Mouse (Mus musculus) midbrain, embryonic 11.5 days (tissue): ENCODE measurements at regions not wholly inside any gene's neighbourhood (a gene's known extent, or its start where the extent isn't known, plus 50 kb on each side); places are given as distances from the start of the nearest gene placed in this dataset.

Experiments
- ATAC-seq: fragments of 200-750 bp; cut with Nextera tagmentation; 2 replicates; pipeline ENCODE4 v1.8.0; 2017; ENCODE audit warnings: moderate TSS enrichment, moderate library complexity; ENCODE audit not compliant: low FRiP score
- DNase-seq: peaks from one replicate; pipeline ENCODE4 v3.0.0; 2015; ENCODE audit warnings: low spot score; ENCODE audit errors: missing footprints
- H3K27ac ChIP-seq: fragments of 300-500 bp; sonication (generic); 2 replicates; pipeline ENCODE4 v1.5.1; 2014; ENCODE audit warnings: low read depth, low read length
- H3K27me3 ChIP-seq: fragments of 300-500 bp; sonication (generic); 2 replicates; pipeline ENCODE4 v1.6.1; 2014; ENCODE audit warnings: mild to moderate bottlenecking, low read length, moderate library complexity, mixed read lengths; ENCODE audit not compliant: control insufficient read depth, insufficient read depth
- H3K36me3 ChIP-seq: fragments of 300-500 bp; sonication (generic); 2 replicates; pipeline ENCODE4 v1.6.1; 2014; ENCODE audit warnings: mild to moderate bottlenecking, low read length, moderate library complexity, mixed read lengths; ENCODE audit not compliant: control insufficient read depth, insufficient read depth
- H3K4me1 ChIP-seq: fragments of 300-500 bp; sonication (generic); 2 replicates; pipeline ENCODE4 v1.6.1; 2014; ENCODE audit warnings: low read length; ENCODE audit not compliant: control insufficient read depth, insufficient read depth
- H3K4me2 ChIP-seq: fragments of 300-500 bp; sonication (generic); 2 replicates; pipeline ENCODE4 v1.6.1; 2014; ENCODE audit warnings: mild to moderate bottlenecking, moderate library complexity
- H3K4me3 ChIP-seq: fragments of 300-500 bp; sonication (generic); 2 replicates; pipeline ENCODE4 v1.5.1; 2014; ENCODE audit warnings: low read depth, low read length
- H3K9ac ChIP-seq: fragments of 300-500 bp; sonication (generic); 2 replicates; pipeline ENCODE4 v1.6.1; 2014; ENCODE audit warnings: low read length
- H3K9me3 ChIP-seq: fragments of 300-500 bp; sonication (generic); 2 replicates; pipeline ENCODE4 v1.6.1; 2016; ENCODE audit warnings: low read length; ENCODE audit not compliant: control insufficient read depth
- WGBS: fragments of 180-500 bp; shearing (Covaris S2); extraction: QIAGEN DNeasy Blood & Tissue Kit; methylation state at CpG from one replicate; pipeline ENCODE4 v1.1.7; 2014; 5-methylcytosine and 5-hydroxymethylcytosine counted together

- Histone ChIP-seq H3K4me2 (no peak overlapping the region), H3K4me1 (no peaks in the 10 kb centered on the region), H3K36me3 (no peaks in the 10 kb centered on the region), H3K9ac (no peak overlapping the region), H3K27ac (no peak overlapping the region), H3K27me3 (no peaks in the 10 kb centered on the region), H3K9me3 (no peaks in the 10 kb centered on the region), H3K4me3 (no peak overlapping the region)
- WGBS = 31% methylated on average over 5 of the region's 5 CpGs
- ATAC-seq = no peak
- peak; percentile 89 for DNase-seq
Observed at GRCm38 (mm10) chr2:174936665-174937064, 73.4 kb upstream of the Gm14444 start.

DNA sequence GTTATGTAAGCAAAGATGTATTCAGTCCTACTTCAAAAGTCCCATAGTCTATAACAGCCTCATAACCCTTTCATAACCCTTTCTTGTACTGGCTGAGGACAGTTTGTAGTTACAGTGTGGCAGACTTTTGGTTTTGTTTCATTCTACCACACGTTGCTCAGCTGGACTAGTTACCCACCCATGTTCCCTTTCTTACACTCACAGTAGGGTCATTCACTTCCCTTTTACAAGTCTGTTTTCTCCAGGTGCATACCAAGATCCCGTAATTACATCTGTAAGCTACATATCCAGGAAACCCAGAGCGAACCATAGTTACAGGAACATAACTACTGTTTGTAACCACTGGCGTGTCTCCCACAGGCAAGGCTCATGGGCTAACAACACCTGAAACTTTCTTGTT lies 72.1 kb upstream of the Gm14444 start:
- 81% methylated on average over 4 of the region's 4 CpGs for WGBS
- DNase-seq (no peak), ATAC-seq (no peak)
- no peaks in the 10 kb centered on the region for H3K27me3 ChIP-seq
- H3K4me3 ChIP-seq = no peak overlapping the region
- H3K27ac ChIP-seq = no peak overlapping the region
- no peaks in the 10 kb centered on the region for H3K9me3 ChIP-seq
- no peak overlapping the region for H3K9ac ChIP-seq
- H3K4me1 ChIP-seq = no peaks in the 10 kb centered on the region
- H3K36me3 ChIP-seq = no peaks in the 10 kb centered on the region
- no peak overlapping the region for H3K4me2 ChIP-seq

DNA sequence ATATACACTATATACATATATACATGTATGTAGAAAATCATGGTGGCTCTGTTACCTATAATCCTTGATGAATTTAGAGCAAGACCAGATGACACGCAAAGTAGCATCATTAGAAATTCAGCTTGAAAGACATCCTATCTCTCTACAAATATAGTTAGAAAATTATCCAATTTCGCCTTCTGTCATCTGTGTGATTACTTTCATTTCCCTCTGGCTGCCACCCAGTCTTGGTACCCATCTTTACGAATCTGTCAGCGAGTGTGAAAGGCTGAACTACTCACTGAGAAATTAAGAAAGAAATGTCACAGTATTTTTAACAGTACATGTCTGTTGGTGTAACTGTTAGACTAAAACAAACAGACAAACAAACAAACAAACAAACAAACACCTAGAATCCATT lies 67.8 kb upstream of the Gm14444 start:
- Histone ChIP-seq H3K4me1 (no peaks in the 10 kb centered on the region), H3K9me3 (no peaks in the 10 kb centered on the region), H3K27ac (no peak overlapping the region), H3K36me3 (no peaks in the 10 kb centered on the region), H3K4me2 (no peak overlapping the region), H3K27me3 (no peaks in the 10 kb centered on the region), H3K4me3 (no peak overlapping the region), H3K9ac (no peak overlapping the region)
- WGBS = 90% methylated on average over 4 of the region's 4 CpGs
- ATAC-seq (no peak), DNase-seq (no peak)

DNA sequence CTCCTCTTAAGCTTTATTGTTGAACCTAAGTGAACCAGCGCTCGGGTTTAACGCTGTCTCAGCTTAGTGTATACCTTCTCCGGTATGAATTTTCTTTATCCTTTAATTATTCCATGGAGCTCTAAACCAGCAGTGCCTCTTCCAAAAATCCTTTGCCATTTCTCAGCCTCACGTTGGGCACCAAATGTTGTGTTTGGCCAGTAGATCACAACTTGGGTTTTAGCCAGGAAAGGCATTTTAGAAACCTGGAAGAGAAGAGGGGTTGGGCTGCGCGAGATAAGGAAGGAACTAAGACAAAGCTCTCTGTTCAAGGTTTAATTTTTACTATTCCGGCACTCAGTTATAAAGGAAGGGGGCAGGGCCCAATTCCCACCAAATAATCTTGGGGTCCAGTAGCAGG lies 61.9 kb upstream of the Gm14444 start:
- DNase-seq (no peak), ATAC-seq (no peak)
- H3K4me3 ChIP-seq = no peak overlapping the region
- H3K27ac ChIP-seq = no peak overlapping the region
- no peaks in the 10 kb centered on the region for H3K4me1 ChIP-seq
- 87% methylated on average over 8 of the region's 8 CpGs for WGBS
- H3K4me2 ChIP-seq = no peak overlapping the region
- H3K27me3 ChIP-seq = no peaks in the 10 kb centered on the region
- H3K9ac ChIP-seq = no peak overlapping the region
- H3K36me3 ChIP-seq = no peaks in the 10 kb centered on the region
- no peaks in the 10 kb centered on the region for H3K9me3 ChIP-seq
